ENCODE assay signal across 16 mouse cellular contexts in the genomic region with DNA sequence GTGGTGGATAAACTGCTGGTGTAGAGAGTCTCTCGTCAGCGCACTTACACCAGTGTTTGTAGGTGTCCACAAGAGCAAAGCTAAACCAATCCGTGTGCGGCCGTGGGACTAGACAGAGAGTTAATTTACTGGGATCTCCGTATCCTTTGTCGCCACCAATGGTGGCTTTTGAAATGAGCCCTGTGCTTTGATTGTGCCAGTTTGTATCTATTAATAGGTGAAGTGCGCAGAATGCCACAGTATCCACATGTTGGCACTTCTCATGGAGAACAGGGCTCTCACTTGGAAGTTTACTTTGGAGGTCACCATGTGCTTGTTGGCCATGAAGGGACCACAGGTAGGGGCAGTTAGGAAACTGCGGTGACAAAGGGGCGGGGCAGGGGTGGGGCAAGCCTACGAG. TPM values are rescaled to one million over a fixed set of nuclear protein-coding genes. Genes with fewer than 3 reads are reported as not detected.
"Had no signal": no experiment of that assay in that cellular context is flagged by ENCODE, and none has a peak within 500 bp of the region (broad histone marks: within the 10 kb centered on the region; RNA-seq: fewer than 3 reads in every experiment).

No protein-coding gene starts in this region.

- H3K9me3 ChIP-seq: limb, embryonic 10.5 days; limb, embryonic 13.5 days; liver, embryonic 13.5 days; midbrain, embryonic 12.5 days; midbrain, embryonic 15.5 days; neural tube, embryonic 12.5 days; neural tube, embryonic 15.5 days had no signal

- H3K27ac ChIP-seq: layer of hippocampus, adult 2 months; limb, embryonic 10.5 days; limb, embryonic 13.5 days; liver, embryonic 13.5 days; macrophage; midbrain, embryonic 12.5 days; midbrain, embryonic 15.5 days; neural tube, embryonic 12.5 days; neural tube, embryonic 15.5 days had no signal

- H3K4me2 ChIP-seq: limb, embryonic 13.5 days; liver, embryonic 13.5 days; midbrain, embryonic 12.5 days; midbrain, embryonic 15.5 days; neural tube, embryonic 12.5 days; neural tube, embryonic 15.5 days had no signal

- H3K27me3 ChIP-seq: limb, embryonic 13.5 days; midbrain, embryonic 12.5 days; midbrain, embryonic 15.5 days; neural tube, embryonic 12.5 days; neural tube, embryonic 15.5 days had no signal

- DNase-seq: kidney, postnatal 25 days; layer of hippocampus, adult 9-11 months; liver; liver, embryonic 13.5 days; lung, adult 2 months; lung, postnatal 14 days; thymus, adult 18-20 months; thymus, postnatal 4 days had no signal

- H3K36me3 ChIP-seq: limb, embryonic 10.5 days; limb, embryonic 13.5 days; liver, embryonic 13.5 days; midbrain, embryonic 12.5 days; midbrain, embryonic 15.5 days; neural tube, embryonic 12.5 days; neural tube, embryonic 15.5 days had no signal

- H3K9ac ChIP-seq: limb, embryonic 13.5 days; liver, embryonic 13.5 days; midbrain, embryonic 12.5 days; midbrain, embryonic 15.5 days; neural tube, embryonic 12.5 days; neural tube, embryonic 15.5 days had no signal

- ATAC-seq: midbrain, embryonic 15.5 days had no signal

- H3K4me3 ChIP-seq: layer of hippocampus, adult 2 months; limb, embryonic 10.5 days; limb, embryonic 13.5 days; liver, embryonic 13.5 days; midbrain, embryonic 12.5 days; midbrain, embryonic 15.5 days; neural tube, embryonic 12.5 days; neural tube, embryonic 15.5 days had no signal

RNA-seq across cellular contexts. Expression of gene Syde2, which starts 53.7 kb away (rescaled TPM):
- polyA plus RNA-seq: macrophage had no signal
